Mouse (Mus musculus) liver, embryonic 15.5 days (tissue): ENCODE data around the gene Gimap9. TPM values are rescaled to one million over a fixed set of nuclear protein-coding genes. Genes with fewer than 3 reads are reported as not detected.

Experiments
- ATAC-seq: fragments of 200-750 bp; cut with Nextera tagmentation; 2 replicates; pipeline ENCODE4 v1.8.0; 2017; ENCODE audit warnings: moderate number of reproducible peaks, mild to moderate bottlenecking, moderate library complexity; ENCODE audit not compliant: insufficient read depth
- H3K27ac ChIP-seq: fragments of 300-500 bp; sonication (generic); replicated peaks from 2 replicates; pipeline ENCODE4 v1.5.1; 2015; ENCODE audit warnings: mild to moderate bottlenecking, inconsistent platforms
- H3K27me3 ChIP-seq: fragments of 300-500 bp; sonication (generic); 2 replicates; pipeline ENCODE4 v1.6.1; 2015; ENCODE audit warnings: mild to moderate bottlenecking, inconsistent platforms
- H3K36me3 ChIP-seq: fragments of 300-500 bp; sonication (generic); replicated peaks from 2 replicates; pipeline ENCODE4 v1.6.1; 2015; ENCODE audit warnings: moderate library complexity, mild to moderate bottlenecking, inconsistent platforms
- H3K4me1 ChIP-seq: fragments of 300-500 bp; sonication (generic); replicated peaks from 2 replicates; pipeline ENCODE4 v1.6.1; 2015; ENCODE audit warnings: inconsistent platforms
- H3K4me2 ChIP-seq: fragments of 300-500 bp; sonication (generic); 2 replicates; pipeline ENCODE4 v1.6.1; 2015; ENCODE audit warnings: moderate library complexity, mild to moderate bottlenecking, inconsistent platforms
- H3K4me3 ChIP-seq: fragments of 300-500 bp; sonication (generic); replicated peaks from 2 replicates; pipeline ENCODE4 v1.5.1; 2015; ENCODE audit warnings: mild to moderate bottlenecking, inconsistent platforms
- H3K9ac ChIP-seq: fragments of 300-500 bp; sonication (generic); 2 replicates; pipeline ENCODE4 v1.6.1; 2015; ENCODE audit warnings: moderate library complexity, mild to moderate bottlenecking, inconsistent platforms
- H3K9me3 ChIP-seq: fragments of 300-500 bp; sonication (generic); replicated peaks from 2 replicates; pipeline ENCODE4 v1.6.1; 2016; ENCODE audit warnings: inconsistent platforms
- WGBS: fragments of 180-500 bp; shearing (Covaris S2); methylation state at CpG from one replicate; pipeline ENCODE4 v1.1.7; 2015; ENCODE audit warnings: mixed read lengths; ENCODE audit not compliant: insufficient replicate concordance; 5-methylcytosine and 5-hydroxymethylcytosine counted together
- polyA plus RNA-seq: library from polyadenylated mRNA; unstranded; fragments of >200 nt; fragmentation: Nextera tagmentation; extraction: Ambion mirVana; gene quantifications from 2 replicates; pipeline ENCODE4 v1.2.1, GENCODE M21; 2015

Gene Gimap9
- polyA plus RNA-seq, 1 experiment from 2014 or later, result 9.5 TPM

GRCm38 (mm10) chr6:48664750-48665149 is 11.2 kb upstream of the Gimap9 start:
- Histone ChIP-seq H3K36me3 (no peaks in the 10 kb centered on the region), H3K27ac (no peak overlapping the region), H3K9ac (no peak overlapping the region), H3K4me1 (peaks cover 13% of the 10 kb centered on the region), H3K4me2 (no peak overlapping the region), H3K27me3 (no peaks in the 10 kb centered on the region), H3K4me3 (no peak overlapping the region), H3K9me3 (no peaks in the 10 kb centered on the region)
- WGBS, result 55% methylated on average over 4 of the region's 4 CpGs
- no peak for ATAC-seq

GRCm38 (mm10) chr6:48665471-48665870 is 10.5 kb upstream of the Gimap9 start:
- Histone ChIP-seq H3K4me1 (peaks cover 13% of the 10 kb centered on the region), H3K27ac (no peak overlapping the region), H3K9me3 (no peaks in the 10 kb centered on the region), H3K4me3 (no peak overlapping the region), H3K4me2 (no peak overlapping the region), H3K36me3 (no peaks in the 10 kb centered on the region), H3K27me3 (no peaks in the 10 kb centered on the region), H3K9ac (no peak overlapping the region)
- 68% methylated on average over 9 of the region's 9 CpGs for WGBS
- no peak for ATAC-seq

GRCm38 (mm10) chr6:48666159-48666586 is 9.8 kb upstream of the Gimap9 start:
- no peak overlapping the region; the same call in 1 of the 2 replicates for H3K27ac ChIP-seq
- no peak overlapping the region for H3K4me3 ChIP-seq
- H3K4me2 ChIP-seq, result no peak overlapping the region
- no peak overlapping the region for H3K9ac ChIP-seq
- H3K4me1 ChIP-seq, result peaks cover 13% of the 10 kb centered on the region
- H3K9me3 ChIP-seq, result no peaks in the 10 kb centered on the region
- ATAC-seq, result peak; percentile 60
- WGBS, result 20% methylated on average over 7 of the region's 7 CpGs
- no peaks in the 10 kb centered on the region for H3K36me3 ChIP-seq
- H3K27me3 ChIP-seq, result no peaks in the 10 kb centered on the region

- no peak overlapping the region for H3K4me3 ChIP-seq
- H3K27ac ChIP-seq, result no peak overlapping the region
- no peaks in the 10 kb centered on the region for H3K9me3 ChIP-seq
- no peak for ATAC-seq
- H3K4me1 ChIP-seq, result peaks cover 13% of the 10 kb centered on the region
- H3K36me3 ChIP-seq, result no peaks in the 10 kb centered on the region
- H3K9ac ChIP-seq, result no peak overlapping the region
- H3K4me2 ChIP-seq, result no peak overlapping the region
- H3K27me3 ChIP-seq, result no peaks in the 10 kb centered on the region
These were observed 7.9 kb upstream of the Gimap9 start for GRCm38 (mm10) chr6:48668022-48668421.

GRCm38 (mm10) chr6:48669446-48669969 is 6.4 kb upstream of the Gimap9 start:
- Histone ChIP-seq H3K36me3 (no peaks in the 10 kb centered on the region), H3K27ac (no peak overlapping the region), H3K4me2 (no peak overlapping the region), H3K4me3 (no peak overlapping the region), H3K9ac (no peak overlapping the region), H3K27me3 (no peaks in the 10 kb centered on the region), H3K4me1 (peaks cover 13% of the 10 kb centered on the region), H3K9me3 (no peaks in the 10 kb centered on the region)
- no peak for ATAC-seq
- 38% methylated on average over 2 of the region's 2 CpGs for WGBS

GRCm38 (mm10) chr6:48674291-48675058 is 1.5 kb upstream of the Gimap9 start:
- H3K36me3 ChIP-seq, result no peaks in the 10 kb centered on the region
- H3K4me3 ChIP-seq, result no peak overlapping the region
- 79% methylated on average over 9 of the region's 9 CpGs for WGBS
- H3K27me3 ChIP-seq, result no peaks in the 10 kb centered on the region
- no peak overlapping the region for H3K9ac ChIP-seq
- no peak for ATAC-seq
- H3K9me3 ChIP-seq, result no peaks in the 10 kb centered on the region
- no peak overlapping the region for H3K4me2 ChIP-seq
- peaks cover 26% of the 10 kb centered on the region for H3K4me1 ChIP-seq
- no peak overlapping the region for H3K27ac ChIP-seq

- H3K27ac ChIP-seq, result peak overlapping the region; percentile 49
- H3K4me1 ChIP-seq, result peaks cover 26% of the 10 kb centered on the region
- no peaks in the 10 kb centered on the region for H3K36me3 ChIP-seq
- peak overlapping the region; percentile 64 for H3K4me2 ChIP-seq
- H3K4me3 ChIP-seq, result peak overlapping the region; percentile 52
- ATAC-seq, result peak; percentile 33
- no peaks in the 10 kb centered on the region for H3K27me3 ChIP-seq
- H3K9me3 ChIP-seq, result no peaks in the 10 kb centered on the region
- 0 out of 2 replicates have a peak overlapping the region, but pooled peaks have one; percentile 22 for H3K9ac ChIP-seq
- 20% methylated on average over 10 of the region's 10 CpGs for WGBS
These were observed 464 bp upstream of the Gimap9 start for GRCm38 (mm10) chr6:48675400-48675930.

GRCm38 (mm10) chr6:48676860-48677415 is 1.0 kb downstream of the Gimap9 start:
- no peaks in the 10 kb centered on the region for H3K36me3 ChIP-seq
- peak overlapping the region; percentile 52; the same call in 1 of the 2 replicates for H3K4me3 ChIP-seq
- H3K4me1 ChIP-seq, result peaks cover 26% of the 10 kb centered on the region
- no peaks in the 10 kb centered on the region for H3K9me3 ChIP-seq
- H3K4me2 ChIP-seq, result peak overlapping the region; percentile 64
- H3K9ac ChIP-seq, result no peak overlapping the region
- H3K27me3 ChIP-seq, result no peaks in the 10 kb centered on the region
- no peak for ATAC-seq
- H3K27ac ChIP-seq, result no peak overlapping the region
- WGBS, result 66% methylated on average over 5 of the region's 5 CpGs

- Histone ChIP-seq H3K27me3 (no peaks in the 10 kb centered on the region), H3K36me3 (no peaks in the 10 kb centered on the region), H3K4me1 (peaks cover 26% of the 10 kb centered on the region), H3K27ac (no peak overlapping the region), H3K4me2 (peak overlapping the region; percentile 64; the same call in 1 of the 2 replicates), H3K4me3 (no peak overlapping the region), H3K9me3 (no peaks in the 10 kb centered on the region), H3K9ac (no peak overlapping the region)
- no peak for ATAC-seq
- WGBS, result 76% methylated on average over 17 of the region's 17 CpGs
These were observed 1.8 kb downstream of the Gimap9 start for GRCm38 (mm10) chr6:48677492-48678345.

- Histone ChIP-seq H3K4me3 (no peak overlapping the region), H3K9ac (no peak overlapping the region), H3K4me1 (peaks cover 26% of the 10 kb centered on the region), H3K4me2 (no peak overlapping the region), H3K27ac (no peak overlapping the region), H3K9me3 (no peaks in the 10 kb centered on the region), H3K36me3 (no peaks in the 10 kb centered on the region), H3K27me3 (no peaks in the 10 kb centered on the region)
- 39% methylated on average over 4 of the region's 4 CpGs for WGBS
- ATAC-seq, result no peak
These were observed 2.5 kb downstream of the Gimap9 start for GRCm38 (mm10) chr6:48678391-48678790.

GRCm38 (mm10) chr6:48679701-48680100 is 3.8 kb downstream of the Gimap9 start:
- Histone ChIP-seq H3K27ac (no peak overlapping the region), H3K4me1 (peaks cover 28% of the 10 kb centered on the region), H3K27me3 (no peaks in the 10 kb centered on the region), H3K36me3 (no peaks in the 10 kb centered on the region), H3K4me3 (no peak overlapping the region), H3K9ac (no peak overlapping the region), H3K9me3 (no peaks in the 10 kb centered on the region), H3K4me2 (no peak overlapping the region)
- ATAC-seq, result no peak
- WGBS, result 56% methylated on average over 6 of the region's 6 CpGs
